Mouse (Mus musculus): Measurements from ENCODE around the gene Lrrc17. TPM values are rescaled to one million over a fixed set of nuclear protein-coding genes. Genes with fewer than 3 reads are reported as not detected.
"Not testable (repeated sequence)": the region's sequence is repeated elsewhere in the genome, so short reads cannot be mapped to it uniquely, and the experiment has no call there.

Gene Lrrc17
- polyA plus RNA-seq, 1 experiment from 2014 or later = 15.3 TPM

GRCm38 (mm10) chr5:21599961-21600360 is 56.6 kb downstream of the Lrrc17 start:
- no peak overlapping the region for H3K9ac ChIP-seq (ENCODE audit: low read length)
- no peaks in the 10 kb centered on the region for H3K4me1 ChIP-seq (replicated peaks; ENCODE audit: control insufficient read depth, insufficient read depth, low read length)
- WGBS = 95% methylated on average over 4 of the region's 4 CpGs
- H3K4me2 ChIP-seq (ENCODE audit: low read depth, low read length, severe bottlenecking) = no peak overlapping the region
- DNase-seq (ENCODE audit: low spot score) (no peak), ATAC-seq (replicated peaks; ENCODE audit: low FRiP score) (no peak)
- H3K4me3 ChIP-seq (ENCODE audit: low read depth, low read length) = no peak overlapping the region
- H3K27ac ChIP-seq (ENCODE audit: low read depth, low read length) = no peak overlapping the region
- H3K36me3 ChIP-seq (ENCODE audit: control insufficient read depth, insufficient read depth, low read length) = no peaks in the 10 kb centered on the region
- no peaks in the 10 kb centered on the region for H3K27me3 ChIP-seq (ENCODE audit: control insufficient read depth, insufficient read depth, low read length)
- no peaks in the 10 kb centered on the region for H3K9me3 ChIP-seq (ENCODE audit: control insufficient read depth, low read length)

GRCm38 (mm10) chr5:21605936-21606335 is 62.6 kb downstream of the Lrrc17 start:
- WGBS = 75% methylated on average over 6 of the region's 6 CpGs
- no peak overlapping the region for H3K4me2 ChIP-seq (ENCODE audit: low read depth, low read length, severe bottlenecking)
- no peak overlapping the region for H3K9ac ChIP-seq (ENCODE audit: low read length)
- ATAC-seq (replicated peaks; ENCODE audit: low FRiP score) = no peak
- no peaks in the 10 kb centered on the region for H3K4me1 ChIP-seq (replicated peaks; ENCODE audit: control insufficient read depth, insufficient read depth, low read length)
- no peak overlapping the region for H3K4me3 ChIP-seq (ENCODE audit: low read depth, low read length)
- no peaks in the 10 kb centered on the region for H3K36me3 ChIP-seq (ENCODE audit: control insufficient read depth, insufficient read depth, low read length)
- no peaks in the 10 kb centered on the region for H3K27me3 ChIP-seq (ENCODE audit: control insufficient read depth, insufficient read depth, low read length)
- no peak overlapping the region for H3K27ac ChIP-seq (ENCODE audit: low read depth, low read length)
- H3K9me3 ChIP-seq (ENCODE audit: control insufficient read depth, low read length) = no peaks in the 10 kb centered on the region
- no peak for DNase-seq (ENCODE audit: low spot score)

GRCm38 (mm10) chr5:21608311-21609304 is 65.2 kb downstream of the Lrrc17 start:
- DNase-seq (ENCODE audit: low spot score) (no peak), ATAC-seq (replicated peaks; ENCODE audit: low FRiP score) (no peak)
- Histone ChIP-seq H3K27ac (ENCODE audit: low read depth, low read length) (no peak overlapping the region), H3K27me3 (ENCODE audit: control insufficient read depth, insufficient read depth, low read length) (no peaks in the 10 kb centered on the region), H3K36me3 (ENCODE audit: control insufficient read depth, insufficient read depth, low read length) (no peaks in the 10 kb centered on the region), H3K9ac (ENCODE audit: low read length) (no peak overlapping the region), H3K4me3 (ENCODE audit: low read depth, low read length) (no peak overlapping the region), H3K4me1 (replicated peaks; ENCODE audit: control insufficient read depth, insufficient read depth, low read length) (no peaks in the 10 kb centered on the region), H3K9me3 (ENCODE audit: control insufficient read depth, low read length) (no peaks in the 10 kb centered on the region), H3K4me2 (ENCODE audit: low read depth, low read length, severe bottlenecking) (no peak overlapping the region)
- 76% methylated on average over 12 of the region's 12 CpGs for WGBS

- Histone ChIP-seq H3K9ac (ENCODE audit: low read length) (no peak overlapping the region), H3K9me3 (ENCODE audit: control insufficient read depth, low read length) (no peaks in the 10 kb centered on the region), H3K27me3 (ENCODE audit: control insufficient read depth, insufficient read depth, low read length) (no peaks in the 10 kb centered on the region), H3K4me1 (replicated peaks; ENCODE audit: control insufficient read depth, insufficient read depth, low read length) (no peaks in the 10 kb centered on the region), H3K27ac (ENCODE audit: low read depth, low read length) (no peak overlapping the region), H3K4me2 (ENCODE audit: low read depth, low read length, severe bottlenecking) (no peak overlapping the region), H3K36me3 (ENCODE audit: control insufficient read depth, insufficient read depth, low read length) (no peaks in the 10 kb centered on the region), H3K4me3 (ENCODE audit: low read depth, low read length) (no peak overlapping the region)
- no peak for ATAC-seq (replicated peaks; ENCODE audit: low FRiP score)
- DNase-seq (ENCODE audit: low spot score) = no peak
- 86% methylated on average over 3 of the region's 3 CpGs for WGBS
Observed at GRCm38 (mm10) chr5:21610996-21611395, 67.6 kb downstream of the Lrrc17 start.

GRCm38 (mm10) chr5:21614299-21614698 is 70.9 kb downstream of the Lrrc17 start:
- H3K9me3 ChIP-seq (ENCODE audit: control insufficient read depth, low read length); ATAC-seq (replicated peaks; ENCODE audit: low FRiP score); H3K27me3 ChIP-seq (ENCODE audit: control insufficient read depth, insufficient read depth, low read length); H3K4me3 ChIP-seq (ENCODE audit: low read depth, low read length); H3K9ac ChIP-seq (ENCODE audit: low read length); H3K4me2 ChIP-seq (ENCODE audit: low read depth, low read length, severe bottlenecking); H3K4me1 ChIP-seq (replicated peaks; ENCODE audit: control insufficient read depth, insufficient read depth, low read length); H3K27ac ChIP-seq (ENCODE audit: low read depth, low read length); H3K36me3 ChIP-seq (ENCODE audit: control insufficient read depth, insufficient read depth, low read length); DNase-seq (ENCODE audit: low spot score): not testable (repeated sequence)
- 97% methylated on average over 11 of the region's 11 CpGs for WGBS

GRCm38 (mm10) chr5:21616450-21617009 is 73.2 kb downstream of the Lrrc17 start:
- Histone ChIP-seq H3K4me1 (replicated peaks; ENCODE audit: control insufficient read depth, insufficient read depth, low read length) (no peaks in the 10 kb centered on the region), H3K27ac (ENCODE audit: low read depth, low read length) (no peak overlapping the region), H3K36me3 (ENCODE audit: control insufficient read depth, insufficient read depth, low read length) (no peaks in the 10 kb centered on the region), H3K27me3 (ENCODE audit: control insufficient read depth, insufficient read depth, low read length) (no peaks in the 10 kb centered on the region), H3K4me2 (ENCODE audit: low read depth, low read length, severe bottlenecking) (no peak overlapping the region), H3K9me3 (ENCODE audit: control insufficient read depth, low read length) (no peaks in the 10 kb centered on the region), H3K9ac (ENCODE audit: low read length) (no peak overlapping the region), H3K4me3 (ENCODE audit: low read depth, low read length) (no peak overlapping the region)
- DNase-seq (ENCODE audit: low spot score) = no peak
- no peak for ATAC-seq (replicated peaks; ENCODE audit: low FRiP score)
- WGBS = 69% methylated on average over 3 of the region's 3 CpGs

Other genes with a start within 250 kb of the Lrrc17 start
- gene Fgl2, start 170.9 kb upstream of the Lrrc17 start, polyA plus RNA-seq (2014; fragmentation: Nextera tagmentation; extraction: Ambion mirVana) = 1.2 and 1.6 TPM in 2 replicates
- gene Ccdc146, start 118.9 kb upstream of the Lrrc17 start, polyA plus RNA-seq (2014; fragmentation: Nextera tagmentation; extraction: Ambion mirVana) = 0.36 TPM in 1 of 2 replicates, not detected in the other
- gene Fam185a, start 118.6 kb upstream of the Lrrc17 start, polyA plus RNA-seq (2014; fragmentation: Nextera tagmentation; extraction: Ambion mirVana) = 4.8 and 5.2 TPM in 2 replicates
- gene Fbxl13, start 102.1 kb downstream of the Lrrc17 start, polyA plus RNA-seq (2014; fragmentation: Nextera tagmentation; extraction: Ambion mirVana) = 0.15 TPM in 1 of 2 replicates, not detected in the other
- gene Armc10, start 102.3 kb downstream of the Lrrc17 start, polyA plus RNA-seq (2014; fragmentation: Nextera tagmentation; extraction: Ambion mirVana) = 93.1 and 93.2 TPM in 2 replicates
- 17.9 and 20.3 TPM in 2 replicates for gene Napepld, start 157.8 kb downstream of the Lrrc17 start, polyA plus RNA-seq (2014; fragmentation: Nextera tagmentation; extraction: Ambion mirVana)
- 98.6 and 99.3 TPM in 2 replicates for gene Pmpcb, start 193.6 kb downstream of the Lrrc17 start, polyA plus RNA-seq (2014; fragmentation: Nextera tagmentation; extraction: Ambion mirVana)
- 102 TPM in 2 replicates for gene Dnajc2, start 241.7 kb downstream of the Lrrc17 start, polyA plus RNA-seq (2014; fragmentation: Nextera tagmentation; extraction: Ambion mirVana)
- gene Psmc2, start 241.7 kb downstream of the Lrrc17 start, polyA plus RNA-seq (2014; fragmentation: Nextera tagmentation; extraction: Ambion mirVana) = 236 and 240 TPM in 2 replicates

All from forebrain, embryonic 11.5 days (tissue).